Mouse (Mus musculus) telencephalon, adult 2 months (tissue): ENCODE results near the gene Cttn.
A peak's percentile ranks its signal among the peaks of the same experiment; 100 is the strongest.

Experiments
- DNase-seq: peaks from one replicate; pipeline ENCODE4 v3.0.0-alpha.2; 2011; ENCODE audit warnings: low read depth, low spot score

Gene Cttn

DNA sequence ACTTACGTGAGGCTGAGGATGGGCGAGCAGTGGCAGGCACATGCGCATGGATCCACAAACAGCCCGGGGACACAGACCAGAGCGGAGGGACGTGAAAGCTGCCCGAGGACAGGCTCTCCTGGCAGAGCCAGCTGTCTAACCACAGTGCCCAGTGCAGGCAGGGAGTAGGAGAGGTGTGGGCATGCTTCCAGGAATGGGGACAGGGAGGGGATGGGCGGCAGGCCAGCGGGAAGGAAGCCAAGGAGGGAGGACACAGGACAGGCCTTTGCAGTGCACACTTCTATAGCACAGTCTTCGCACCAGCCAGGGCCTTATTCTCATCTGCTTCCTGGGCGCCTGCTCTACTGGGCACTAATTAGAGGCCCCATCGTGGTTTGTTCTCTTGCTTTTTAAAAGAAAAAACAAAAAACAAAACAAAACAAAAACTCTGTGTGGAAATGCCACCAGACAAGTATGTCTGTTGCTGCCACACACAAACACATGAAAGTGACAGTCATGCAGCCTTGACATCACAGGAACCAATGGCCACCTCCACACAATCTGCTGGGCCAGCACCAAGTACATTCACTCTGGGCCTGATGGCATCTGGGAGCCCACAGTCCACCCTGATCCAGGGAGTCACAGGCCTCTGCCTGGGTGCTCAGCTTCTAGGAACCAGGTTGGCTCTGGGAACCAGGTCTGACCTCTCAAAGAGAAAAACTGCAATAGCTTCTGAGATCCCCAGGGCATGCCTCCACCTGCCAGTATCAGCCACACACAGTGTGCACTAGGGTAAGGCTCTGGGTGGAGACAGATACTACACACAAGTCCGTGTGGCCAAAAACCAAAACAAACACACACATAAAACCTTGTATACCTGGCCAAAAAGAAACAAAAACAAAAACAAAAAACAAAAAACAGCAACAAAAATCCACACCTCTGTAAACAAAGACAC lies 20.9 kb downstream of the Cttn start:
- no peak for DNase-seq

GRCm38 (mm10) chr7:144448186-144448585 lies 22.6 kb downstream of the Cttn start:
- no peak for DNase-seq

DNA sequence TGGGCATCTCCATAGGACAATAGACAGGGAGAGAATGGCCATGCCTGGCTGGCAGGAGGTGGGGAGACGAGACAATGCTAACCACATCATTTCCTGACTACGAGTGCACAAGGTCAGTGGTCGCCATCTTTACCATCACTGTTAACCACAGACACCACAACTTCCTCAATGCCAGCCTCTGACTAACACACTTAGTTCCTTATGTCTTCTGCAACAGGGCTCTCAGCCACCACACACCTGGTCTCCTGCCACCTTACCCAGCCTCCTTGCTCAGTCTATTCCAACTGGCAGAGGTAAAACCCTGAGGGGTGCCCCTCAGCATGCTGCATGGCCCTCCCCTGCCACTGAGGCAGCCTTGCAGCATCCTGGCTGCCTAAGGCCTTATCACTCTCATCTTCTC lies 23.7 kb downstream of the Cttn start:
- DNase-seq: no peak

DNA sequence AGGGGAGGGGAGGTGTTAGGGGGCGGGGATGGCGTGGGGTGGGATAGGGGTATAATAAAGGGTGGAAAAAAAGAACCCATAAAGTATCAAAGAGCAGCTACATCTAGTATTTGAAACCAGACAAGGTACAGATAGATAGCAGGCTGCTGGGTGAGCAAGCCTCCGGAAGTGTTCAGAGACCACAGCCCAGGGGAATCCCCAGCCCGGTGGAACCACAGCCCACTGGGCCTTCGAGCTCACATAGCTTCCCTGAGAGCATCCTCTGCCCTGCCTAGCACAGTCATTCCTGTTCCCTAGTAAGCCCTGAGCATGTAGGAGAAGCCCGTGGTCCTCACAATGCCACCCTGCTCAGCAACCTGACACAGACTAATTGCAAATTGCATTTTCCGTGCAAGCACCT lies 26.0 kb downstream of the Cttn start:
- DNase-seq: no peak

- DNase-seq: no peak
These were observed 28.8 kb downstream of the Cttn start for GRCm38 (mm10) chr7:144441976-144442375.

DNA sequence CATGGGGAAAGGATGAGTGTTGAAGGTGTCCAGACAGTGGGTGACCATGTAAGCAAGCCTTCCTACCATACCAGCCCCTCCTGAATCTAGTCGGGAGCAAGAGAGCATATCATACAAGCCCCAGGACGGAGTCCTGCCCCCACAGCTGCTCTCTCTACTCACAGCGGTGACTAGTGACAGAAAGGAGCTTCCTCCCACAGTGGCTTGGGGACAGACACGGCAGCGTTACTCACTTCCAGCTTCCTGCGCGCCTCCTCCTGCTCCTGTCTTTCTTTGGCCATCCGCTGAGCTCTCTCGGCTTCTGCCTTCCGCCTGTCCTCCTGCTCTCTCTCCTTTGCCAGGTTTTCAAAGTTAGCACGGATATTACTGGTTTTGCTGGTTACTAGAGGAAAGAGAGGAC lies 29.3 kb downstream of the Cttn start:
- DNase-seq: no peak

GRCm38 (mm10) chr7:144438811-144439210 lies 32.0 kb downstream of the Cttn start:
- DNase-seq: no peak

GRCm38 (mm10) chr7:144432920-144433319 lies 37.9 kb downstream of the Cttn start:
- DNase-seq: no peak

DNA sequence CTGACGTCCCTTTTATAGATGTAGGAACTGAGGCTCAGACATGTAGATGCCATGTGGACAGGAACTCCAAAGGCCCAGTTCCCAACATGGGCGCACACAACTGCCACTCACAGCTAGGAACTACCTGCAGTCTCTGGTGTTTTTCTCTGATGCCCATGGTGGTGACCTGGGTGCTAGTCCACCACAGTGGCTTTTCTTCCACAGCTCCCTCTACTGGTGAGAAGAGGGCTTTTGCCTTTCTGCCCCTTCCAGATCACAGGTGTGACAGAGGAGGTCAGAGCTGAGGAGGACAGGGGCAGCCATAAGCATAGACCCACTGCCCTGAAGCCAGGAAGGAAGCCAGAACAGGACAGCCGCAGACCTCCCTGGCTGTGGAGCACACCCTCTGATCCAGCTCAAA lies 43.3 kb downstream of the Cttn start:
- DNase-seq: no peak

DNA sequence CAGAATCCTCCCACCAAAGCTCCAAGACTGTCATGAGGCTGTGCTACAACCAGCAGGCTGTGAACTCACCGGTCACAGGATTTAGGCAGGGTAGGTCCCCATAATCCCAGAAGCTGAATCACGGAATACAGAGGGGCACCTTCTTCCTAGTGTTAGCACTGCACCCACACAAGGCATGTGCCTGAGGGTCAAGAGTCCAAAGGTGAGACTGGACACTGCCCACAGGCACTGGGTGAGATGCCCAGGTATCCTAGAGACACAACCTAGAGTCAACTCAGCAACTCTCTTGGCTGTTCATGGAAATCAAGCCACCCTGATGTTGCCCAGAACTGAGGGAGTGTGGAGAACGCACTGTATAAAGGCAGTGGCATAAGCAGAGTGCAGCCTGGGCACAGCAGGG lies 44.2 kb downstream of the Cttn start:
- no peak for DNase-seq

DNA sequence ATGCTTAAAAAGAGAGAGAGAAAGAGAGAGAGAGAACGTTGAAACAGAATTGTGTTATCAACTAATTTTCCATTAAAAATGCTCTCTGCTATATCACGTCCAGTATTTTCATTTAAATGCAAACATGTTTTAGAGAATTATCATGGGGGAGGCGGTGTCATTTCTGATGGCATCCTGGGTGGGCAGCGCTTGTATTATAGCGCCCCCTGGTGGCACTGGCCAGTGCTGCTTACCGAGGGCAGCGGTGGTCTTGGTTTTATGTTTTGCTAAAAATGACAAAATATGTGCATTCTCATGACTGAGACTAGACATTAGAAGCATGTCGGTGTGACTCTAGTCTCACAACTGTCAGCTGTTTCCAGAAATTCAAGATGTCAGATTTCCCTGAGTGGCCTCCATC lies 44.9 kb downstream of the Cttn start:
- DNase-seq: no peak

DNA sequence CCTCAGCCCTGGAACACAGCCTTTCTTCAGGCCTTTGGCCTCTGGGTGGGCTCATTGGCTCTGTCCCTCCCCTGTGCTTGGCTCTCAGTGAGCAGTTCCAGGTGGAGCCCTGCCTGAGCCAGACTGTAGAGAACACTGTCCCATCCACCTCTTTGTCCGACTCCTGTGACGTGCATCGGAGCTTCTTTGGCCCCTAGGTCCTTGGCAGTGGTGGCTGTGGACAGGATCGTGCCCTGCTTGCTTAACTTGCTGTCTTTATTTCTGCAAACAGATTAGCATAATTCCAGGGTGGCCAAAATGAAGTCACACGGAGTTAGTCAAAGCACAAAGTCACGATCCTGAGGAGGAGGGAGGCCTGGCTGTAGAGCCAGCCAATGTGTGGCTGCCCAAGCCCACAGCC lies 49.3 kb downstream of the Cttn start:
- no peak for DNase-seq

- no peak for DNase-seq
These were observed 50.3 kb downstream of the Cttn start for GRCm38 (mm10) chr7:144420552-144420951.

GRCm38 (mm10) chr7:144417644-144418343 lies 53.0 kb downstream of the Cttn start:
- peak; percentile 97 for DNase-seq

DNA sequence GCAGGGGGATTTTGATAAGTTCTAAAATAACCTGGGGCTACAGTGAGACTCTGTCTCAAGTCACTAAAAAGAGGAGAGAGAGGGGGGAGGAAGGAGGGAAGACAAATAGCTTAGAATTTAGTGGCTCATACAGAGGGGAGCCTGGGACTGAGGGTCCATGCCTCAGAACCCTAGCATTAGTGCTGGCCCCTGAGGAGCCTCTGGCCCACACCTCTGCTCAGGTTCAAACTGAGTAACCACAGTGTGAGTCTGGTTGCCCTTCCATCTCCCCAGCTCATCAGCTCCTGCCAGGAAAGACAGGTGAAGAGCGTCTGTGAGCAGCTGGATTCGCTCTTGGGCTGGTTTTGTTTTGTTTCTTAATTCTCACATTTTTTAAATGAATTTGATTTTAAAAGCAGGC lies 53.6 kb downstream of the Cttn start:
- DNase-seq: no peak

GRCm38 (mm10) chr7:144415795-144416194 lies 55.0 kb downstream of the Cttn start:
- no peak for DNase-seq

- DNase-seq: no peak
These were observed 56.2 kb downstream of the Cttn start for GRCm38 (mm10) chr7:144414632-144415031.

DNA sequence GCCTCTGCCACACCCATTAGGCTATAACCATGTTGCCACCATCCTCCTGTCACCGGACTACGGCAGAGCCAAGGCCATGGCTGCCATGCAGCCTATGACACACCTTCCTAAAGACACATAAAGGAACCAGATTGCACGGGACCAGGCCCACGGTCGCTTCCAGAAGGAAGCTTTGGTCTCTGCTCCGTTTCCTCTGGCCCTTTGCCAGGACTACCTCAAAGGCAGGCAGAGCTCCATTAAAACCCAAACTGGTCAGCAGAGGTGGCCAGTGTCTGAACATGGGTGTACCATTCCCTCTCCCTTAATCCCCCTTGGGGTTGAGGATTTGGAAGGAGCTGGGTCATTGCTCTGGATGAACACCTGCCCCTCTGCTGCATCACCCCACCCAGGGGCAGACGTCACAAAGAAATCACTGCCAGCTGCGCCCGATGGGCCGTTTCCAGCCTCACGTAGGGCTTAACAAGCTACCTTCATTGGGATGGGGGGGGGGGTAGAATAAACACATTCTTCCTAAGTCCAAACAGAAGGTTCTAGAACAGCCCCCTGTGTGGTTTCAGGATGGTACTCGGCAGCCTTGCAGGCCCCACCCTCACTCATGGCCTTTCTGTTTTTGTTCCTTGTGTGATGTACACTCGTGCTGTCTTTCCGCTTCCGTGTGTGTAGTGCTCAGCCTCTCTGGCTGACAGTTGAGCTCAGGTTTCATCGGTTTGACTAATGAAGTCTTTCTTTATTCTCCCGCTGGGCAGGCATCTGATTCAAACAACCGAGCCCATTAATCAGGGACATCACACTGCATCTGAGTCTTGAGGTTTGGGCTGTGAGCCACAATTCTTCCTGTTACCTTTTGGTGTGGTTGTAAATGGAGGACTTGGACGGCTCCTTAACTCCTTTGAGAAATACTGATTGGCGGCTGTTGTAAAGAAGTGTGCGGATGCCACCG lies 58.6 kb downstream of the Cttn start:
- no peak for DNase-seq

GRCm38 (mm10) chr7:144409682-144410081 lies 61.1 kb downstream of the Cttn start:
- DNase-seq: no peak

GRCm38 (mm10) chr7:144408464-144409000 lies 62.3 kb downstream of the Cttn start:
- no peak for DNase-seq

DNA sequence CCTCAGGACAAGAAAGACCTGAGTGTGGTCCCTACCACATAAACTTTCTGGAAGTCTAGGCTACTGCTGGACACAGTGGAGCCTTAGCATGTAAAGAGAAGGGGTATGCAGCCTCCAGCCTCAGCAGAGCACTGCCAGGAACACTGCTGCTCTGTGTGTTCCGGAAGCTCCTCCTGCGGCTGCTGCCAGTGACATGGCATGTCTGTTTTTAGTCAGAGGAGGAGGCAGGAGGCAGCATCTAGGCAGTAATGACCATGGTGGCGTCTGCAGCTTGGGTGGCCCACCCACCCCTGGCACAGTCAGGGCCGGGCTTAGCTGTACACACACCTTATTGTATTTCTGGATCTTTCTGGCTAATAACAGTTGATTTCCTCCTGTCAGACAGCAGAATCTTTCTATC lies 63.1 kb downstream of the Cttn start:
- DNase-seq: peak; percentile 60

GRCm38 (mm10) chr7:144402492-144402891 lies 68.3 kb downstream of the Cttn start:
- DNase-seq: no peak
